ENCODE assay signal across 9 mouse cellular contexts in genomic region chr4:49596846-49597182, GRCm38 (mm10). TPM values are rescaled to one million over a fixed set of nuclear protein-coding genes. Genes with fewer than 3 reads are reported as not detected.
DNase-seq lines count a peak whose midpoint lies in the region; ATAC-seq and TF ChIP-seq lines count a peak whose summit lies in the region.
"Had no signal": no experiment of that assay in that cellular context is flagged by ENCODE, and none has a peak within 500 bp of the region (broad histone marks: within the 10 kb centered on the region; RNA-seq: fewer than 3 reads in every experiment).

No protein-coding gene starts in this region.

- peak overlapping the region; percentile 100 for H3K9ac ChIP-seq in heart, adult 2 months (ENCODE audit: low read depth, low read length)
- peak overlapping the region; percentile 80 for H3K9ac ChIP-seq in hindbrain, embryonic 11.5 days (ENCODE audit: low read depth, low read length)
- H3K9ac ChIP-seq in midbrain, embryonic 11.5 days (ENCODE audit: low read length): peak overlapping the region; percentile 74

- H3K79me2 ChIP-seq in heart, adult 2 months (replicated peaks; ENCODE audit: control insufficient read depth, insufficient read depth, low read length): no peaks in the 10 kb centered on the region

- H3K4me2 ChIP-seq in hindbrain, embryonic 11.5 days (replicated peaks; ENCODE audit: low read depth, low read length): peak overlapping the region; percentile 85
- peak overlapping the region; percentile 90 for H3K4me2 ChIP-seq in midbrain, embryonic 11.5 days

- H3K36me3 ChIP-seq in heart, adult 2 months (ENCODE audit: control insufficient read depth, insufficient read depth, low read length): peaks cover 3% of the 10 kb centered on the region
- no peaks in the 10 kb centered on the region for H3K36me3 ChIP-seq in hindbrain, embryonic 11.5 days (ENCODE audit: control insufficient read depth, insufficient read depth, low read length)
- H3K36me3 ChIP-seq in midbrain, embryonic 11.5 days (ENCODE audit: control insufficient read depth, insufficient read depth, low read length): no peaks in the 10 kb centered on the region

- no peaks in the 10 kb centered on the region for H3K9me3 ChIP-seq in hindbrain, embryonic 11.5 days (ENCODE audit: control insufficient read depth, low read length)
- H3K9me3 ChIP-seq in midbrain, embryonic 11.5 days (ENCODE audit: control insufficient read depth, low read length): no peaks in the 10 kb centered on the region

- no peak for TF ChIP-seq CTCF in heart, adult 2 months (IDR thresholded peaks at IDR 0.05)

- no peak for TF ChIP-seq POLR2A in heart, adult 2 months (IDR thresholded peaks at IDR 0.05; ENCODE audit: insufficient read depth, low read depth, low read length)

- H3K4me3 ChIP-seq in heart, adult 2 months: peak overlapping the region; percentile 93
- peak overlapping the region; percentile 69 for H3K4me3 ChIP-seq in hindbrain, embryonic 11.5 days (ENCODE audit: low read depth, low read length)
- H3K4me3 ChIP-seq in midbrain, embryonic 11.5 days (ENCODE audit: low read depth, low read length): peak overlapping the region; percentile 64

- H3K27me3 ChIP-seq in heart, adult 2 months (ENCODE audit: control insufficient read depth, insufficient read depth, low read length): no peaks in the 10 kb centered on the region
- no peaks in the 10 kb centered on the region for H3K27me3 ChIP-seq in hindbrain, embryonic 11.5 days (ENCODE audit: control insufficient read depth, insufficient read depth, low read length)
- H3K27me3 ChIP-seq in midbrain, embryonic 11.5 days (ENCODE audit: control insufficient read depth, insufficient read depth, low read length): no peaks in the 10 kb centered on the region
- H3K27me3 ChIP-seq: CH12.LX had no signal

- H3K4me1 ChIP-seq in heart, adult 2 months (ENCODE audit: control insufficient read depth, insufficient read depth, low read length): peaks cover 3% of the 10 kb centered on the region
- H3K4me1 ChIP-seq in hindbrain, embryonic 11.5 days (replicated peaks; ENCODE audit: control insufficient read depth, insufficient read depth, low read length): no peaks in the 10 kb centered on the region
- H3K4me1 ChIP-seq in midbrain, embryonic 11.5 days (ENCODE audit: control insufficient read depth, insufficient read depth, low read length): no peaks in the 10 kb centered on the region

- TF ChIP-seq EP300 in heart, adult 2 months (IDR thresholded peaks at IDR 0.05; ENCODE audit: insufficient read depth, low read depth, low read length): no peak

- no peak; the same call in 1 of the 2 replicates for ATAC-seq in hindbrain, embryonic 11.5 days (ENCODE audit: low FRiP score)
- no peak; the same call in 1 of the 2 replicates for ATAC-seq in midbrain, embryonic 11.5 days (ENCODE audit: low FRiP score)

- DNase-seq in heart, adult 2 months: no peak
- no peak for DNase-seq in heart, postnatal 4 days
- DNase-seq in right cerebral cortex, adult 18-20 months: peak; percentile 36
- DNase-seq in right cerebral cortex, postnatal 10 days (ENCODE audit: low spot score in 2 of 2): no peak
- no peak for DNase-seq in hindbrain, embryonic 11.5 days (ENCODE audit: low spot score)
- DNase-seq in midbrain, embryonic 11.5 days (ENCODE audit: low spot score, missing footprints): peak; percentile 93
- DNase-seq in urinary bladder, adult 18-20 months (ENCODE audit: low spot score in 2 of 2): no peak
- DNase-seq in spleen, postnatal 4 days (ENCODE audit: low spot score in 2 of 2): no peak

- intact Hi-C loops in heart, adult 2 months (cut with DNase I): loop anchor here (1.0 kb wide), 1 partner anchor 35 kb away; the partner anchor contains the start of gene Rnf20

- H3K27ac ChIP-seq in heart, adult 2 months: peak overlapping the region; percentile 96
- peak overlapping the region; percentile 55; the same call in 1 of the 2 replicates for H3K27ac ChIP-seq in hindbrain, embryonic 11.5 days (ENCODE audit: low read depth, low read length)
- H3K27ac ChIP-seq in midbrain, embryonic 11.5 days (ENCODE audit: low read depth, low read length): no peak overlapping the region

- under 1% methylated on average over 20 of the region's 20 CpGs for WGBS in heart, adult 2 months
- WGBS in hindbrain, embryonic 11.5 days: under 1% methylated on average over 20 of the region's 20 CpGs
- WGBS in midbrain, embryonic 11.5 days: 2% methylated on average over 20 of the region's 20 CpGs

RNA-seq across cellular contexts. Expression of gene Tmem246, which starts 0.9 kb away (rescaled TPM):
- total RNA-seq in heart, adult 2 months (2021): 10 to 100 TPM; 53.5 to 61.8 TPM
- polyA plus RNA-seq in heart, adult 2 months (2012; rRNA removed): 77.3 and 106 TPM in 2 replicates
- total RNA-seq in heart, postnatal 4 days (2021): 10 to 100 TPM; 44.3 to 48.3 TPM
- 21.9 and 24.9 TPM in 2 replicates for polyA plus RNA-seq in hindbrain, embryonic 11.5 days (2014; fragmentation: Nextera tagmentation; extraction: Ambion mirVana)
- 20.5 and 21.4 TPM in 2 replicates for polyA plus RNA-seq in midbrain, embryonic 11.5 days (2014; fragmentation: Nextera tagmentation; extraction: Ambion mirVana)

RNA-seq across cellular contexts. Expression of gene Rnf20, which starts 35.0 kb away (rescaled TPM):
- total RNA-seq in heart, adult 2 months (2021): 10 to 100 TPM; 34.9 to 36.1 TPM
- polyA plus RNA-seq in heart, adult 2 months (2012; rRNA removed): 11.8 and 19.8 TPM in 2 replicates
- total RNA-seq in heart, postnatal 4 days (2021): 10 to 100 TPM; 37.2 to 40.5 TPM
- 78.1 and 78.5 TPM in 2 replicates for polyA plus RNA-seq in hindbrain, embryonic 11.5 days (2014; fragmentation: Nextera tagmentation; extraction: Ambion mirVana)
- 78.7 and 83.1 TPM in 2 replicates for polyA plus RNA-seq in midbrain, embryonic 11.5 days (2014; fragmentation: Nextera tagmentation; extraction: Ambion mirVana)

RNA-seq across cellular contexts. Expression of gene Aldob, which starts 47.5 kb away (rescaled TPM):
- total RNA-seq in heart, adult 2 months (2021): 1 to 10 TPM; 2.0 to 3.9 TPM
- polyA plus RNA-seq in heart, adult 2 months (2012; rRNA removed): 0.72 and 5.9 TPM in 2 replicates
- under 1 TPM; 0.17 to 0.20 TPM for total RNA-seq in heart, postnatal 4 days (2021)
- polyA plus RNA-seq in hindbrain, embryonic 11.5 days (2014; fragmentation: Nextera tagmentation; extraction: Ambion mirVana): not detected in 2 replicates
- polyA plus RNA-seq in midbrain, embryonic 11.5 days (2014; fragmentation: Nextera tagmentation; extraction: Ambion mirVana): not detected in 2 replicates
- total RNA-seq: CH12.LX had no signal

Comparison
In these comparisons a context has a peak if more than half of its experiments do, and no peak if none do; other contexts are left out.
1. DNase-seq: peak in right cerebral cortex, adult 18-20 months (single experiment) and midbrain, embryonic 11.5 days (single experiment); none in heart, adult 2 months (0 of 2), heart, postnatal 4 days (single experiment), right cerebral cortex, postnatal 10 days (0 of 2), hindbrain, embryonic 11.5 days (single experiment), urinary bladder, adult 18-20 months (0 of 2) and spleen, postnatal 4 days (0 of 2).
2. Peak in every context shown above with its lines, with median percentiles within 50 percentile points of each other: H3K4me3 ChIP-seq and H3K9ac ChIP-seq.